Mouse (Mus musculus): ENCODE results near the gene Rhpn2.

The Rhpn2 gene

DNA sequence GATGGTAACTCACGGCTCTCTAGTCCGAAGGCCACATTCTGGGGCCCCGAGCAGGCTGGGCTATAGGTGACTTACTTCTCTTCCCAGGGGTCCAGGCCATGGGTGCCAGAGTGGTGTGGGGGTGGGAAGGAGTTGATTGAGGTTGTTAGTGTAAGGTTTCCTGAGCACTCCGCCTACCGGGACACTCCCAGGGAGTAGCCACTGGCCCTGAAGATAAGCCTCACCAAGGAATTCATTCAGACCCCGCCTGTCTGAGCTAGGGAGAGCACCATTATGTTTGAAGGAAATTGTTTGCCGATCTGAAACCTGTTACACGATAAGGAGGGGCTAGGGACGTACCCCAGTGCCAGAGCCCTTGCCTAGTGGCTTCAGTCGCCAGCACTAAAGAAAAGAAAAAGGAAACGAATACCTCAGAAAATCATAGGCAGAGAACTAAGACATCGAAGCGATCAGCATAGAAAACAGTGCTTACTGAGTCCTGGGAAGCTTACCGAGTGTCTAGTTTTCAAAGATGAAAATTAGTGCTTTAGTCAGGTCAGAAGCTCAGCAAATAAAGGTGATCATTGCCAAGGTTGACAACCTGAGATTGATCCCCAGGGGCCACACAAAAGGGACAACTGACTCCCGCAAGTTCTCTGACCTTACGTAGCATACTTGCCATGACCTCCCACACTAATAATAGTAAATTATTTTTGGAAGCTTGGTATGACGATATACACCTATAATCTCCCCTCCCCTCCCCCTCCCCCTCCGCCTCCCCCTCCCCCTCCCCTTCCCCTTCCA, 14.1 kb downstream of the Rhpn2 start:
- DNase-seq (ENCODE audit: low read depth, low spot score) = no peak

- peak; percentile 65 for DNase-seq (ENCODE audit: low read depth, low spot score)
Measured at GRCm38 (mm10) chr7:35349022-35349421, 15.1 kb downstream of the Rhpn2 start.

GRCm38 (mm10) chr7:35349886-35350684, 16.1 kb downstream of the Rhpn2 start:
- no peak for DNase-seq (ENCODE audit: low read depth, low spot score)

GRCm38 (mm10) chr7:35351155-35351554, 17.2 kb downstream of the Rhpn2 start:
- no peak for DNase-seq (ENCODE audit: low read depth, low spot score)

DNA sequence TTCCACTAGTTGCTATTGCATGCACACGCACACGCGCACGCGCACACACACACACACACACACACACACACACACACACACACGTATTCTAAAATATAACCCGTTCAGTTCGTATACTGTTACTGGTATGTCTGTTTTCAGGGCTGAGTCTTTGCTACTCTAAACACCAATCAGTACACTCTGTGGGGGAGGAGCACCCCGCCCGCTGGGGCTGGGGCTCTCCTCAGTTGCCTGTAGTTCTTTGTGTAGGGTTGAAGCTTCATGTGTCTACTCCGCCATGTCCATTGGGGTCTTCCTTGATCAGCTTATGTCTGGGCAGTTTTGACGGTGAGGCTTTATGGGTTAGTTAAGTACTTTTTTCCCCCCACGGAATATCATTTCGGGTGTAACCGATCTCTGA, 19.3 kb downstream of the Rhpn2 start:
- DNase-seq (ENCODE audit: low read depth, low spot score) = no peak

GRCm38 (mm10) chr7:35355303-35355872, 21.4 kb downstream of the Rhpn2 start:
- no peak for DNase-seq (ENCODE audit: low read depth, low spot score)

GRCm38 (mm10) chr7:35357621-35358020, 23.7 kb downstream of the Rhpn2 start:
- DNase-seq (ENCODE audit: low read depth, low spot score) = no peak

GRCm38 (mm10) chr7:35362253-35362652, 28.3 kb downstream of the Rhpn2 start:
- DNase-seq (ENCODE audit: low read depth, low spot score) = no peak

GRCm38 (mm10) chr7:35362868-35363267, 28.9 kb downstream of the Rhpn2 start:
- peak; percentile 60 for DNase-seq (ENCODE audit: low read depth, low spot score)

DNA sequence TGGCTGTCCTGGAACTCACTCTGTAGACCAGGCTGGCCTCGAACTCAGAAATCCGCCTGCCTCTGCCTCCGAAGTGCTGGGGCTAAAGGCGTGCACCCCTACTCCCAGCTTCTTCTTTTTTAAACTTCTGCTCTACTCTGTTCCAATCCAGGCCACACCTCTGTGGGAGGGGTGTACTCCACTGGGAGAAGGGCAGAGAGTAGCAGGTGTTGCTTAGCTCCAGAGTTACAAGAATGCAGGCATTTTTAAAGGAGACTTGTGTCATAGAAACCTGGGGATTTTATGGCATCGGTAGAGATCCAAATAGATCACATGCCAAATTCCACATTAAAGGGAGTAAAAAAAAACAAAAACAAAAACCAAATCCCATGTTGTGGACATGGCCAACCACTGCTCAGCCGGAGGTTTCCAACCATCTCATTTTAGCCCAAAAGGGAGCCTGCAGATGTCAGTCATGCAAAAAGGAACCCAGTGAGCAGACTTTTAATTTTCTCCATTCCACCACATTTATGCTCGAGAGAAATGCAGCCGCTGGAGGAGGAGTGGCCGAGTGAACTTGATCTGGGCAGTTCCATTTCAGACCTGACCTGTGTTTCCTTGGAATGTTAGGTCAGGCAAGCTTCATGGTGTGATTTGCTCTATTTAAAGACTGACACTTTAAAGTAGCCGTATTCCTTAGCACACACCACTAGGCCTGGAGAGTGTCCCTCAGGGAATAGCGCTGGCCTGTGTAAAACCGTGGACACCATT, 31.4 kb downstream of the Rhpn2 start:
- no peak for DNase-seq (ENCODE audit: low read depth, low spot score)

DNA sequence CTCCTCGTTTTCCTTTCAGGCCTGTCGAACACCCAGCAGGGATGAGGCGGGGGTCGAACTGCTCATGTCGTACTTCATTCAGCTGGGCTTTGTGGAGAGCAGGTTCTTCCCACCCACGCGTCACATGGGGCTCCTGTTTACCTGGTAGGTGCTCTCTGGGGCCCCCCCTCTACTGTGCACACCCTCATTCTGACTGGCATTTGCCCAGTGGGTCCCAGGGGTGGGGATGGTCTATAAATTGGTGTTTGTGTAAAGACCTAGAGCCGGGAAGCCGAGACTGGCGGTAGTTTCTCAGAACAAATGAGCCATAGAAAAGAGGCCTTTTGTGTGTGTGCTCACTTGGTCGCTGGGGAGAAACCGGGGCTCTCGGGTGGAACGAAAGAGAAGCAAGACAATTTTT, 37.1 kb downstream of the Rhpn2 start:
- DNase-seq (ENCODE audit: low read depth, low spot score) = no peak

DNA sequence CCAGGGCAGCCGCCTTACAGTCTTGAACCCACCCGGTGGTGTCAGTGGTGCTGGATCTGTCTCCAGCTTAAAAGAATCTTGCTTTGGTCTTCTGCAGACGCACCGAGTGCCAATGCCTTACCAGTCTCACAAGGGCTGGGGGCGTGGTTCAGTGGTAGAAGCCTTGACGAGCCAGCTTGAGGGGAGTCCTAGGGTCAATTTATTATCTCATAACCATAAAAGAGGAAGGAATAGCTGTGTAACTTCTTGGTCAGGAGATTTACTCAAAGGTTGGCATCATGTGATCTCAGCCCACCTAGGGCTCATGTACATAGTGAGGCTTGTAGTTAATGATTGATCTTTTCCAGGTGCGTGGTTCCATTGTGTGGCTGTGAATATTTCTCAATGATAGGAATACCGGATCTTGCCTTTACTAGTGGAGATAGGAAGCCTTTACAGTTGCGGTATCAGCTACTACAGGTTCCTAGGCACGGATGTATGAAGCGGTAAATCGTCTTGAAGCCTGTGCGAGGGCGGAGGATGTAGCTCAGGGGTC, 38.6 kb downstream of the Rhpn2 start:
- DNase-seq (ENCODE audit: low read depth, low spot score) = no peak

- DNase-seq (ENCODE audit: low read depth, low spot score) = no peak
Measured at GRCm38 (mm10) chr7:35373146-35373989, 39.4 kb downstream of the Rhpn2 start.

DNA sequence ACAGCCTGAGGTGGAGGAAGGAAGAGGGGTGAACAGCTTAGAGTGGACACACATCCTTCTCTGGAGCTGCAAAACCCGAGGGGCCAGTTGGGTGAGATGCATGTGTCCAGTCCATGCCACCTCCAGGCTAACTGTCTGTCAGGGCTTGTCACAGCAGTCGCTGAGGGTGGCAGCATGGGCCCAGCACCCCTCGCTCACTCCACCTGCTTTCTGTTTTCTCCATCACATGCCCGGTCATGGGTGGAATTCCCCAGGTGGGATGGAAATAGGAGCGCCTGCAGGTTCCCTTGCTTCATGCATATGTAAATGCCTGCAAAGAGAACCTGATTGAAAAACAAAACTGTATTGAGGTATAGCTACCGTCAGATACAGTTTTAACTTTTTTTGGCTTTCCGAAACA, 40.3 kb downstream of the Rhpn2 start:
- no peak for DNase-seq (ENCODE audit: low read depth, low spot score)

- DNase-seq (ENCODE audit: low read depth, low spot score) = no peak
Measured at GRCm38 (mm10) chr7:35376623-35377022, 42.7 kb downstream of the Rhpn2 start.

- no peak for DNase-seq (ENCODE audit: low read depth, low spot score)
Measured at GRCm38 (mm10) chr7:35379492-35380119, 45.6 kb downstream of the Rhpn2 start.

DNA sequence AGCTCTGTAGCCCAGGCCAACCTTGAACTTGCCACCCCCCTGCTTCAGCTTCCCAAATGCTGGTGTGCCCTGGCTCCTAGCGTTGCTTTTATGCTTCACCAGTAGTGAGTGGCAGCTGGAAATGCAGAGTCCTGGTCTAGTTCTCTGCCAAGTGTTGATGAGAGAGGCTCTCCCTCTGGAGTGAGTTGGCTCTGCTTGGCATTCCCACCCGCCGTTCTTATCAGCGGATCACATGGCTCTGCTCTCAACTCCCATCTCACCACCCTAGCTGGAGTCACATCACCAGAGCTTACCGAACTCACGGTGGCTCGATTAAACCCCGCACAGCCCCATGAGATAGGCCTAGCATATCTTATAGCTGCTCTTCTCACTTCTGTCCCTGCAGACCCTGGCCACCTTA, 46.4 kb downstream of the Rhpn2 start:
- no peak for DNase-seq (ENCODE audit: low read depth, low spot score)

GRCm38 (mm10) chr7:35381861-35382260, 47.9 kb downstream of the Rhpn2 start:
- DNase-seq (ENCODE audit: low read depth, low spot score) = no peak

DNA sequence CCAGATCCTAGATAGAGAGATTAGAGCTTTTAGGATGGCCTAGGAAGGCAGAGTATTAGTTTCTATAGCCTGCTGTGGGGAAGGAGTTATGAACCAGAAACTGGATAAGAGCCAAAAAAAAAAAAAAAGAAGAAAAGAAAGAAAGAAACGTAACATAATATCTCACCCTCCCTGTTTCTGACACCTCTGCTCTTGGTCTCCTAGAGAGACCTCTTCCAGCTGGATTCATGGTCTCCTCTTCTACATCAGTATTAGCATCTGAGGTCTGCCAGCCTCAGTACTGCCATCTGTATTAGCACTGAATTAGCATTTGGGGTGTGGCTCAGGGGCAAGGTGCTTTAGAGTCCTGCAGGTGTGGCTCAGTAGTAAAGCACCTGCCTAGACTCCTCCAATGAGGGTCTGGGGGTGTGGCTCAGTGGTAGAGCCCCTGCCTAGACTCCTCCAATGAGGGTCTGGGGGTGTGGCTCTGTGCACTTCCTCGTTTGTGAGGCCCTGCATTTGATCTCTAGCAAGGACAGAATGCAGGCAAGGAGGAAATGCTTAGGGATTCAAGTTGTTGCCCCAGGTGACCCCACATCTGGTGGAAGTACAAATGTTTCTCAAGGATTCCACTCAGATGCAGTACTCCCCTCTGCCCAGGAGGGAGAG, 48.9 kb downstream of the Rhpn2 start:
- DNase-seq (ENCODE audit: low read depth, low spot score) = no peak

GRCm38 (mm10) chr7:35386525-35386952, 52.6 kb downstream of the Rhpn2 start:
- peak; percentile 21 for DNase-seq (ENCODE audit: low read depth, low spot score)

Measured in 3T3-L1 (cell line).